Mouse (Mus musculus) forebrain, embryonic 10.5 days (tissue): Measurements from ENCODE around the gene Tprgl. TPM values are rescaled to one million over a fixed set of nuclear protein-coding genes. Genes with fewer than 3 reads are reported as not detected.

ENCODE experiments used
- DNase-seq: peaks from one replicate; pipeline ENCODE4 v3.0.0-alpha.2; 2017; ENCODE audit warnings: low spot score; ENCODE audit errors: extremely low spot score
- H3K27ac ChIP-seq: fragments of 300-500 bp; sonication (generic); 2 replicates; pipeline ENCODE4 v1.5.1; 2016; ENCODE audit warnings: mild to moderate bottlenecking
- H3K27me3 ChIP-seq: fragments of 300-500 bp; sonication (generic); 2 replicates; pipeline ENCODE4 v1.6.1; 2016; ENCODE audit warnings: mild to moderate bottlenecking; ENCODE audit not compliant: poor library complexity, severe bottlenecking
- H3K36me3 ChIP-seq: fragments of 300-500 bp; sonication (generic); replicated peaks from 2 replicates; pipeline ENCODE4 v1.6.1; 2016; ENCODE audit warnings: mild to moderate bottlenecking, moderate library complexity
- H3K4me1 ChIP-seq: fragments of 300-500 bp; sonication (generic); 2 replicates; pipeline ENCODE4 v1.6.1; 2016
- H3K4me3 ChIP-seq: fragments of 300-500 bp; sonication (generic); 2 replicates; pipeline ENCODE4 v1.5.1; 2016; ENCODE audit warnings: mild to moderate bottlenecking, moderate library complexity
- H3K9me3 ChIP-seq: fragments of 300-500 bp; sonication (generic); 2 replicates; pipeline ENCODE4 v1.6.1; 2016; ENCODE audit warnings: mild to moderate bottlenecking, moderate library complexity
- WGBS: fragments of 180-500 bp; shearing (Covaris S2); methylation state at CpG from one replicate; pipeline ENCODE4 v1.1.7; 2016; 5-methylcytosine and 5-hydroxymethylcytosine counted together
- polyA plus RNA-seq: library from polyadenylated mRNA; unstranded; fragments of >200 nt; fragmentation: Nextera tagmentation; extraction: Ambion mirVana; gene quantifications from 2 replicates; pipeline ENCODE4 v1.2.1, GENCODE M21; 2016

Tprgl gene
- 104 and 106 TPM in 2 replicates for polyA plus RNA-seq

- H3K9me3 ChIP-seq: no peaks in the 10 kb centered on the region
- peaks cover 33% of the 10 kb centered on the region for H3K36me3 ChIP-seq
- H3K27me3 ChIP-seq: no peaks in the 10 kb centered on the region
- under 1% methylated on average over 75 of the region's 75 CpGs for WGBS
- peak; percentile 97 for DNase-seq
- H3K4me3 ChIP-seq: peak within 1 kb of the TSS; percentile 97
- peak within 1 kb of the TSS; percentile 88 for H3K27ac ChIP-seq
- H3K4me1 ChIP-seq: peaks cover 27% of the 10 kb centered on the region
Measured at GRCm38 (mm10) chr4:154160538-154161390, at the start of gene Tprgl. Gene Tprgl (minus strand): TSS chr4:154160666.

- H3K36me3 ChIP-seq: no peaks in the 10 kb centered on the region; the same call in 1 of the 2 replicates
- no peaks in the 10 kb centered on the region for H3K27me3 ChIP-seq
- WGBS: 13% methylated on average over 3 of the region's 3 CpGs
- no peaks in the 10 kb centered on the region for H3K9me3 ChIP-seq
- H3K4me3 ChIP-seq: no peak overlapping the region
- no peak overlapping the region for H3K27ac ChIP-seq
- H3K4me1 ChIP-seq: peaks cover 42% of the 10 kb centered on the region
- DNase-seq: no peak
Measured at GRCm38 (mm10) chr4:154209825-154210224, 49.4 kb upstream of the Tprgl start.

- WGBS: 71% methylated on average over 6 of the region's 6 CpGs
Measured at GRCm38 (mm10) chr4:154209054-154209453, 48.6 kb upstream of the Tprgl start.

GRCm38 (mm10) chr4:154207261-154207660 is 46.8 kb upstream of the Tprgl start:
- no peak overlapping the region for H3K4me3 ChIP-seq
- H3K27ac ChIP-seq: no peak overlapping the region
- DNase-seq: peak; percentile 69
- H3K9me3 ChIP-seq: no peaks in the 10 kb centered on the region
- H3K36me3 ChIP-seq: no peaks in the 10 kb centered on the region; the same call in 1 of the 2 replicates
- peaks cover 38% of the 10 kb centered on the region for H3K4me1 ChIP-seq
- WGBS: 15% methylated on average over 5 of the region's 5 CpGs
- no peaks in the 10 kb centered on the region for H3K27me3 ChIP-seq

More at GRCm38 (mm10) chr4:154209054-154209453, 48.6 kb upstream of the Tprgl start:
- Histone ChIP-seq H3K36me3 (no peaks in the 10 kb centered on the region; the same call in 1 of the 2 replicates), H3K4me3 (no peak overlapping the region), H3K9me3 (no peaks in the 10 kb centered on the region), H3K4me1 (peaks cover 43% of the 10 kb centered on the region), H3K27me3 (no peaks in the 10 kb centered on the region), H3K27ac (no peak overlapping the region)
- DNase-seq: no peak

GRCm38 (mm10) chr4:154205392-154205791 is 44.9 kb upstream of the Tprgl start:
- peaks cover 41% of the 10 kb centered on the region for H3K4me1 ChIP-seq
- no peaks in the 10 kb centered on the region for H3K27me3 ChIP-seq
- 82% methylated on average over 5 of the region's 5 CpGs for WGBS
- no peaks in the 10 kb centered on the region for H3K9me3 ChIP-seq
- H3K36me3 ChIP-seq: no peaks in the 10 kb centered on the region
- H3K27ac ChIP-seq: no peak overlapping the region
- no peak for DNase-seq
- no peak overlapping the region for H3K4me3 ChIP-seq

- Histone ChIP-seq H3K9me3 (no peaks in the 10 kb centered on the region), H3K4me3 (no peak overlapping the region), H3K27ac (no peak overlapping the region), H3K4me1 (peaks cover 36% of the 10 kb centered on the region), H3K27me3 (no peaks in the 10 kb centered on the region), H3K36me3 (no peaks in the 10 kb centered on the region)
- DNase-seq: no peak
- WGBS: 82% methylated on average over 7 of the region's 7 CpGs
Measured at GRCm38 (mm10) chr4:154204532-154204931, 44.1 kb upstream of the Tprgl start.

GRCm38 (mm10) chr4:154201511-154201910 is 41.0 kb upstream of the Tprgl start:
- Histone ChIP-seq H3K27ac (peak overlapping the region; percentile 22; the same call in 1 of the 2 replicates), H3K9me3 (no peaks in the 10 kb centered on the region), H3K4me1 (peaks cover 55% of the 10 kb centered on the region), H3K36me3 (no peaks in the 10 kb centered on the region), H3K4me3 (no peak overlapping the region), H3K27me3 (no peaks in the 10 kb centered on the region)
- no peak for DNase-seq
- WGBS: 79% methylated on average over 5 of the region's 5 CpGs

GRCm38 (mm10) chr4:154198377-154198961 is 38.0 kb upstream of the Tprgl start:
- WGBS: 15% methylated on average over 7 of the region's 7 CpGs
- DNase-seq: peak; percentile 42
- peak overlapping the region; percentile 18 for H3K4me3 ChIP-seq

GRCm38 (mm10) chr4:154197961-154198360 is 37.5 kb upstream of the Tprgl start:
- no peak for DNase-seq
- Histone ChIP-seq H3K36me3 (peaks cover 16% of the 10 kb centered on the region), H3K4me1 (peaks cover 52% of the 10 kb centered on the region), H3K27me3 (no peaks in the 10 kb centered on the region), H3K9me3 (peaks cover 3% of the 10 kb centered on the region; the same call in 1 of the 2 replicates), H3K27ac (peak overlapping the region; percentile 86), H3K4me3 (peak overlapping the region; percentile 18; the same call in 1 of the 2 replicates)
- WGBS: 37% methylated on average over 6 of the region's 6 CpGs

More at GRCm38 (mm10) chr4:154198377-154198961, 38.0 kb upstream of the Tprgl start:
- Histone ChIP-seq H3K4me1 (peaks cover 52% of the 10 kb centered on the region), H3K27me3 (no peaks in the 10 kb centered on the region), H3K27ac (peak overlapping the region; percentile 86), H3K36me3 (peaks cover 16% of the 10 kb centered on the region), H3K9me3 (peaks cover 3% of the 10 kb centered on the region; the same call in 1 of the 2 replicates)

- Histone ChIP-seq H3K4me1 (peaks cover 4% of the 10 kb centered on the region; the same call in 1 of the 2 replicates), H3K36me3 (peaks cover 60% of the 10 kb centered on the region), H3K4me3 (no peak overlapping the region), H3K9me3 (no peaks in the 10 kb centered on the region), H3K27me3 (no peaks in the 10 kb centered on the region), H3K27ac (no peak overlapping the region)
- no peak for DNase-seq
- 75% methylated on average over 8 of the region's 8 CpGs for WGBS
Measured at GRCm38 (mm10) chr4:154188948-154189347, 28.5 kb upstream of the Tprgl start.

GRCm38 (mm10) chr4:154186002-154186537 is 25.6 kb upstream of the Tprgl start:
- Histone ChIP-seq H3K4me1 (peaks cover 4% of the 10 kb centered on the region; the same call in 1 of the 2 replicates), H3K27ac (no peak overlapping the region), H3K4me3 (no peak overlapping the region), H3K27me3 (no peaks in the 10 kb centered on the region), H3K9me3 (no peaks in the 10 kb centered on the region), H3K36me3 (peaks cover 58% of the 10 kb centered on the region)
- 87% methylated on average over 11 of the region's 11 CpGs for WGBS
- no peak for DNase-seq

GRCm38 (mm10) chr4:154185001-154185400 is 24.5 kb upstream of the Tprgl start:
- Histone ChIP-seq H3K36me3 (peaks cover 53% of the 10 kb centered on the region), H3K4me3 (no peak overlapping the region), H3K4me1 (0 out of 2 replicates have a peak, but pooled peaks cover 8% of the 10 kb centered on the region), H3K27me3 (no peaks in the 10 kb centered on the region), H3K9me3 (no peaks in the 10 kb centered on the region), H3K27ac (no peak overlapping the region)
- no peak for DNase-seq
- 82% methylated on average over 5 of the region's 5 CpGs for WGBS
